In the genomic region with DNA sequence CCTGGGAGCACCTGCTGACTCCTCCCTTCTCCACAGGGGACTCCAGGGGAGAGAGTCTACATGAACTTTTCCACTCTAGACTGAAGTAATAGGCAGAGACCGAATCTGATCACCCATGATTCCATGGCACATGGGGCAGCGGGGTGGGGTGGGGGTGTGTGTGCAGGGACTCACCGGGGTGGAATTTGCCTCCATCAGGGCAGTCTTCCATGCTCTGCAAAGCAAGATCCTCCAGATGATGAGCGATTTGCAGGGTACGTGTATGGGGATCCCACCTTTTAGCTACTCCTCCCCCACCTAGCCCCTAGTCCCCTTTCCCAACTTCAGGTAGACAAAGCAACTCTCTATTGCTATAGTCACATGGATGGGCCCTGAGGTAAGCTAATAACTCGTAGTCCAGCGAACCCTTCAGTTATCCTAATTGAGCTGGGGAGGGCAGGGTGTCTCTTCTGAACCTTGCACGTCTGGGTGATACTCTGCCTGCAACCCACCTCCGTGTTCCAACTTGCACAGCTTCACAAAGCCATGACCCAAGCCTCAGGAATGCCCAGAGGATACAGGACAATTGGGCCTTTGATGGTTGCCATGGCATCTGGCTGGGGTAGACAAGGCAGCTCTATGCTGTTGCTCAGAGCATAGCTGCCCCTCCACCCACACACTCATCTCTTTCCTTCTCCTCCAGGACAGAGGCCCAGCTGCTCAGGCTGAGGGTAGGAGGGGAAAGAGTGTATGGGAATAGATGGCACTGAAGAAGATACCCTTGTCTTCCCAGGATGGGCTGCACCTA, we compare ENCODE assay signal across 9 mouse cellular contexts. TPM values are rescaled to one million over a fixed set of nuclear protein-coding genes. Genes with fewer than 3 reads are reported as not detected.
DNase-seq lines count a peak whose midpoint lies in the region; ATAC-seq lines count a peak whose summit lies in the region.
"Had no signal": no experiment of that assay in that cellular context is flagged by ENCODE, and none has a peak within 500 bp of the region (broad histone marks: within the 10 kb centered on the region; RNA-seq: fewer than 3 reads in every experiment).

No protein-coding gene starts in this region.

- no peaks in the 10 kb centered on the region for H3K36me3 ChIP-seq in liver, embryonic 12.5 days
- H3K36me3 ChIP-seq in limb, embryonic 12.5 days: no peaks in the 10 kb centered on the region
- peaks cover under 1% of the 10 kb centered on the region; the same call in 1 of the 2 replicates for H3K36me3 ChIP-seq in stomach, embryonic 14.5 days (ENCODE audit: control insufficient read depth, insufficient read depth, low read length)
- no peaks in the 10 kb centered on the region for H3K36me3 ChIP-seq in kidney, embryonic 14.5 days (ENCODE audit: control insufficient read depth, insufficient read depth, low read length)

- H3K27ac ChIP-seq in liver, embryonic 12.5 days: no peak overlapping the region
- no peak overlapping the region for H3K27ac ChIP-seq in limb, embryonic 12.5 days
- 0 out of 2 replicates have a peak overlapping the region, but pooled peaks have one; percentile 44 for H3K27ac ChIP-seq in stomach, embryonic 14.5 days (ENCODE audit: low read length)
- H3K27ac ChIP-seq in kidney, embryonic 14.5 days (ENCODE audit: low read depth, low read length): no peak overlapping the region
- H3K27ac ChIP-seq: liver, embryonic 14.5 days had no signal

- no peaks in the 10 kb centered on the region for H3K9me3 ChIP-seq in liver, embryonic 12.5 days (replicated peaks)
- no peaks in the 10 kb centered on the region for H3K9me3 ChIP-seq in limb, embryonic 12.5 days
- no peaks in the 10 kb centered on the region for H3K9me3 ChIP-seq in stomach, embryonic 14.5 days (ENCODE audit: control insufficient read depth, low read depth, low read length)
- H3K9me3 ChIP-seq in kidney, embryonic 14.5 days (ENCODE audit: control insufficient read depth, low read length): no peaks in the 10 kb centered on the region

- H3K9ac ChIP-seq in liver, embryonic 12.5 days: no peak overlapping the region
- no peak overlapping the region for H3K9ac ChIP-seq in limb, embryonic 12.5 days (replicated peaks)
- no peak overlapping the region for H3K9ac ChIP-seq in stomach, embryonic 14.5 days (replicated peaks; ENCODE audit: low read depth, low read length)
- H3K9ac ChIP-seq in kidney, embryonic 14.5 days (ENCODE audit: low read depth, low read length): no peak overlapping the region
- H3K9ac ChIP-seq: liver, embryonic 14.5 days had no signal

- peaks cover 9% of the 10 kb centered on the region; the same call in 1 of the 2 replicates for H3K4me1 ChIP-seq in liver, embryonic 12.5 days
- H3K4me1 ChIP-seq in limb, embryonic 12.5 days (replicated peaks): peaks cover 13% of the 10 kb centered on the region
- H3K4me1 ChIP-seq in stomach, embryonic 14.5 days (ENCODE audit: control insufficient read depth, insufficient read depth, low read length): peaks cover 3% of the 10 kb centered on the region; the same call in 1 of the 2 replicates
- peaks cover 4% of the 10 kb centered on the region; the same call in 1 of the 2 replicates for H3K4me1 ChIP-seq in kidney, embryonic 14.5 days (ENCODE audit: control insufficient read depth, insufficient read depth, low read length)

- H3K4me3 ChIP-seq in liver, embryonic 12.5 days: no peak overlapping the region
- no peak overlapping the region for H3K4me3 ChIP-seq in limb, embryonic 12.5 days (replicated peaks)
- no peak overlapping the region for H3K4me3 ChIP-seq in stomach, embryonic 14.5 days (ENCODE audit: low read depth, low read length)
- no peak overlapping the region for H3K4me3 ChIP-seq in kidney, embryonic 14.5 days (ENCODE audit: low read length)

- no peaks in the 10 kb centered on the region for H3K27me3 ChIP-seq in liver, embryonic 12.5 days (replicated peaks)
- no peaks in the 10 kb centered on the region for H3K27me3 ChIP-seq in limb, embryonic 12.5 days
- H3K27me3 ChIP-seq in stomach, embryonic 14.5 days (ENCODE audit: control insufficient read depth, insufficient read depth, low read length): no peaks in the 10 kb centered on the region
- H3K27me3 ChIP-seq in kidney, embryonic 14.5 days (ENCODE audit: control insufficient read depth, insufficient read depth, low read length): no peaks in the 10 kb centered on the region

- no peak for ATAC-seq in liver, embryonic 12.5 days
- ATAC-seq in limb, embryonic 12.5 days (ENCODE audit: insufficient number of reproducible peaks, insufficient read depth, low FRiP score, low TSS enrichment, low read depth): 0 out of 2 replicates have a peak, but pooled peaks have one; percentile 54
- no peak for ATAC-seq in stomach, embryonic 14.5 days (ENCODE audit: insufficient number of reproducible peaks, insufficient read depth, low FRiP score, low read depth)
- no peak for ATAC-seq in megakaryocyte progenitor cell, adult 5-6 weeks (replicated peaks; ENCODE audit: poor library complexity)
- ATAC-seq in kidney, embryonic 14.5 days (ENCODE audit: low FRiP score, low TSS enrichment): no peak

- WGBS in liver, embryonic 12.5 days (ENCODE audit: insufficient replicate concordance): 75% methylated on average over 9 of the region's 9 CpGs
- 84% methylated on average over 9 of the region's 9 CpGs for WGBS in limb, embryonic 12.5 days
- WGBS in stomach, embryonic 14.5 days: 81% methylated on average over 9 of the region's 9 CpGs
- WGBS in kidney, embryonic 14.5 days: 81% methylated on average over 9 of the region's 9 CpGs

- peak; percentile 1 for DNase-seq in liver
- DNase-seq in frontal cortex, postnatal 10 days (ENCODE audit: low spot score in 2 of 2): peak; percentile 52 to 74
- DNase-seq in adrenal gland, adult 8-10 months: no peak

- no peak overlapping the region for H3K4me2 ChIP-seq in liver, embryonic 12.5 days
- H3K4me2 ChIP-seq in limb, embryonic 12.5 days: 0 out of 2 replicates have a peak overlapping the region, but pooled peaks have one; percentile 1
- H3K4me2 ChIP-seq in stomach, embryonic 14.5 days (replicated peaks; ENCODE audit: low read depth, low read length): no peak overlapping the region
- no peak overlapping the region for H3K4me2 ChIP-seq in kidney, embryonic 14.5 days (replicated peaks; ENCODE audit: low read depth, low read length)

RNA-seq across cellular contexts. Expression of gene Plekhb1, which starts 8.5 kb away (rescaled TPM):
- 0.26 and 0.43 TPM in 2 replicates for polyA plus RNA-seq in liver, embryonic 12.5 days (2016; fragmentation: Nextera tagmentation; extraction: Ambion mirVana)
- polyA plus RNA-seq in limb, embryonic 12.5 days (2016; fragmentation: Nextera tagmentation; extraction: Ambion mirVana): 1.4 and 2.6 TPM in 2 replicates
- polyA plus RNA-seq in stomach, embryonic 14.5 days (2014; fragmentation: Nextera tagmentation; extraction: Ambion mirVana): 13.2 and 15.5 TPM in 2 replicates
- 1 to 10 TPM; 3.9 to 6.9 (median 4.8) TPM for total RNA-seq in adrenal gland, adult 8-10 months (2022)
- total RNA-seq in megakaryocyte progenitor cell, adult 5-6 weeks (2015): not detected in 2 replicates
- total RNA-seq in megakaryocyte progenitor cell, adult 5-6 weeks (2017): not detected in 2 replicates
- 2.6 TPM in 2 replicates for polyA plus RNA-seq in kidney, embryonic 14.5 days (2014; fragmentation: Nextera tagmentation; extraction: Ambion mirVana)

RNA-seq across cellular contexts. Expression of gene Mrpl48, which starts 45.6 kb away (rescaled TPM):
- 53.2 and 56.3 TPM in 2 replicates for polyA plus RNA-seq in liver, embryonic 12.5 days (2016; fragmentation: Nextera tagmentation; extraction: Ambion mirVana)
- 59.5 and 66.2 TPM in 2 replicates for polyA plus RNA-seq in limb, embryonic 12.5 days (2016; fragmentation: Nextera tagmentation; extraction: Ambion mirVana)
- polyA plus RNA-seq in stomach, embryonic 14.5 days (2014; fragmentation: Nextera tagmentation; extraction: Ambion mirVana): 89.8 and 94.8 TPM in 2 replicates
- 10 to 100 TPM; 51.9 to 63.8 (median 57.9) TPM for total RNA-seq in adrenal gland, adult 8-10 months (2022)
- 60.1 and 76.3 TPM in 2 replicates for total RNA-seq in megakaryocyte progenitor cell, adult 5-6 weeks (2015)
- 91.0 and 99.4 TPM in 2 replicates for total RNA-seq in megakaryocyte progenitor cell, adult 5-6 weeks (2017)
- polyA plus RNA-seq in kidney, embryonic 14.5 days (2014; fragmentation: Nextera tagmentation; extraction: Ambion mirVana): 91.3 and 95.4 TPM in 2 replicates

RNA-seq across cellular contexts. Expression of gene Rab6a, which starts 46.5 kb away (rescaled TPM):
- 60.7 and 62.0 TPM in 2 replicates for polyA plus RNA-seq in liver, embryonic 12.5 days (2016; fragmentation: Nextera tagmentation; extraction: Ambion mirVana)
- polyA plus RNA-seq in limb, embryonic 12.5 days (2016; fragmentation: Nextera tagmentation; extraction: Ambion mirVana): 107 and 117 TPM in 2 replicates
- polyA plus RNA-seq in stomach, embryonic 14.5 days (2014; fragmentation: Nextera tagmentation; extraction: Ambion mirVana): 109 and 125 TPM in 2 replicates
- total RNA-seq in adrenal gland, adult 8-10 months (2022): 10 to 100 TPM; 64.3 to 76.2 (median 70.9) TPM
- total RNA-seq in megakaryocyte progenitor cell, adult 5-6 weeks (2015): 74.1 and 84.7 TPM in 2 replicates
- 61.0 and 61.8 TPM in 2 replicates for total RNA-seq in megakaryocyte progenitor cell, adult 5-6 weeks (2017)
- polyA plus RNA-seq in kidney, embryonic 14.5 days (2014; fragmentation: Nextera tagmentation; extraction: Ambion mirVana): 100 and 120 TPM in 2 replicates

RNA-seq across cellular contexts. Expression of gene Fam168a, which starts 52.8 kb away (rescaled TPM):
- polyA plus RNA-seq in liver, embryonic 12.5 days (2016; fragmentation: Nextera tagmentation; extraction: Ambion mirVana): 7.1 and 8.9 TPM in 2 replicates
- 42.7 and 54.1 TPM in 2 replicates for polyA plus RNA-seq in limb, embryonic 12.5 days (2016; fragmentation: Nextera tagmentation; extraction: Ambion mirVana)
- polyA plus RNA-seq in stomach, embryonic 14.5 days (2014; fragmentation: Nextera tagmentation; extraction: Ambion mirVana): 59.9 and 64.8 TPM in 2 replicates
- total RNA-seq in adrenal gland, adult 8-10 months (2022): 10 to 100 TPM; 46.7 to 75.8 (median 55.1) TPM
- total RNA-seq in megakaryocyte progenitor cell, adult 5-6 weeks (2015): 18.9 and 24.2 TPM in 2 replicates
- total RNA-seq in megakaryocyte progenitor cell, adult 5-6 weeks (2017): 6.3 and 7.9 TPM in 2 replicates
- 43.6 and 53.8 TPM in 2 replicates for polyA plus RNA-seq in kidney, embryonic 14.5 days (2014; fragmentation: Nextera tagmentation; extraction: Ambion mirVana)
